Mouse (Mus musculus) spleen, embryonic (tissue): Measurements from ENCODE around the gene Htr1b.

Experiments
- CTCF ChIA-PET: fragments of 350-600 bp; sonication (Branson Sonifier 250); formaldehyde crosslinking; loops from one replicate; lab custom pipeline; 2022; lab: Charles Lee

The Htr1b gene

GRCm38 (mm10) chr9:81633437-81633973 is at the start of gene Htr1b:
Htr1b (minus strand) TSS chr9:81633828.
- CTCF ChIA-PET = no interaction called here

GRCm38 (mm10) chr9:81676716-81677115 is 43.1 kb upstream of the Htr1b start:
- CTCF ChIA-PET = no interaction called here

- CTCF ChIA-PET = no interaction called here
These were observed 3.9 kb upstream of the Htr1b start for GRCm38 (mm10) chr9:81637486-81637885.

- CTCF ChIA-PET = no interaction called here
These were observed 1.5 kb upstream of the Htr1b start for GRCm38 (mm10) chr9:81635109-81635508.

GRCm38 (mm10) chr9:81634163-81634562 is 535 bp upstream of the Htr1b start:
- CTCF ChIA-PET = no interaction called here

- CTCF ChIA-PET = no interaction called here
These were observed 742 bp downstream of the Htr1b start for GRCm38 (mm10) chr9:81632736-81633436.

- CTCF ChIA-PET = no interaction called here
These were observed 1.4 kb downstream of the Htr1b start for GRCm38 (mm10) chr9:81632191-81632735.

- CTCF ChIA-PET = no interaction called here
These were observed 2.0 kb downstream of the Htr1b start for GRCm38 (mm10) chr9:81631581-81632091.

- CTCF ChIA-PET = interaction anchor here (0.6 kb wide), 1 partner anchor 25 kb away, joined by 3 read pairs; no protein-coding TSS in a partner anchor
These were observed 6.6 kb downstream of the Htr1b start for GRCm38 (mm10) chr9:81626899-81627606.

GRCm38 (mm10) chr9:81625898-81626297 is 7.7 kb downstream of the Htr1b start:
- CTCF ChIA-PET = no interaction called here

- CTCF ChIA-PET = no interaction called here
These were observed 10.8 kb downstream of the Htr1b start for GRCm38 (mm10) chr9:81622873-81623272.

- CTCF ChIA-PET = no interaction called here
These were observed 22.6 kb downstream of the Htr1b start for GRCm38 (mm10) chr9:81611022-81611421.
